Comparison of ENCODE assay signal across 11 mouse cellular contexts in the genomic region with DNA sequence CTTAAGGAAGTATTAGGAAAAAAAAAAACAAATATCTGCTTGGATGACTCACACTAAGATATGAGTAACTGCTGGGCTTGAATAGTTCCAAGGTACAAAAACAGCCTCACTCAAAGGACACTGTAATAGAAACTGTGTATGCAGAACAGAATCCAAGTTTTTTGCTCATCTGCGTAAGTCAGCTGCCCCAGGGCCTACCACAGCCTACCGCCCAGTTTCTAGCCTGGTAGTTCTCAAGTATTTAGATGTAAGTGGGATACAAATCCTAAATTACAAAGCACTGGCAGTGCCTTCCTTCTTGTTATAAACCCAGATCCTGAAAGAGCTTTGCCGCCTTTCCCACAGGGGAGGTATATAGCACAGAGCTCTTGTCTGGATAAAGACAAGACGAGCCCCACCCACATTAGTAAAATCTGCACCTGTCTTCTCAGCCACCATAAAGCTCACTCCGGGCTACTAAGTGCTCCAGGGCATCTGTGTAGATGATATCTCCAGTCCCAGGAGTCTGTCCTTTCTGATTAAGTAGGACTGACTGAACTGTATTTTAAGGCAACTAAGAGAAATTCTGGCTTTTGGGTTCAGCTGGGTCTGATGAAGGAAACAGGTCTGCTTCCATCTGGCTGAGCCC. TPM values are rescaled to one million over a fixed set of nuclear protein-coding genes. Genes with fewer than 3 reads are reported as not detected.
DNase-seq lines count a peak whose midpoint lies in the region; ATAC-seq and TF ChIP-seq lines count a peak whose summit lies in the region.
"Had no signal": no experiment of that assay in that cellular context is flagged by ENCODE, and none has a peak within 500 bp of the region (broad histone marks: within the 10 kb centered on the region; RNA-seq: fewer than 3 reads in every experiment).

No protein-coding gene starts in this region.

- H3K79me2 ChIP-seq in macrophage (ENCODE audit: inconsistent target): peaks cover 100% of the 10 kb centered on the region

- H3K27me3 ChIP-seq in kidney, embryonic 15.5 days: no peaks in the 10 kb centered on the region
- H3K27me3 ChIP-seq: hindbrain, embryonic 15.5 days; liver, embryonic 13.5 days had no signal

- peak; percentile 32 for DNase-seq in cerebellum, adult 9-10 months
- no peak for DNase-seq in cerebellum, adult 8-10 months
- no peak for DNase-seq in kidney, adult 11 months
- peak; percentile 52 for DNase-seq in Muller cell, postnatal 12 days (ENCODE audit: inconsistent ontology term)
- no peak for DNase-seq in ovary, adult 18-20 months (ENCODE audit: low spot score)
- DNase-seq in lung, adult 2 months: no peak
- DNase-seq: cerebellum, adult 18-20 months; liver, embryonic 13.5 days had no signal

- no peak overlapping the region for H3K4me2 ChIP-seq in kidney, embryonic 15.5 days
- H3K4me2 ChIP-seq: hindbrain, embryonic 15.5 days; liver, embryonic 13.5 days had no signal

- TF ChIP-seq CTCF in lung, adult 2 months (IDR thresholded peaks at IDR 0.05; ENCODE audit: insufficient read depth, low read length): no peak

- no peaks in the 10 kb centered on the region for H3K9me3 ChIP-seq in kidney, embryonic 15.5 days (replicated peaks)
- H3K9me3 ChIP-seq: hindbrain, embryonic 15.5 days; liver, embryonic 13.5 days had no signal

- peaks cover 60% of the 10 kb centered on the region for H3K4me1 ChIP-seq in kidney, embryonic 15.5 days
- H3K4me1 ChIP-seq in lung, adult 2 months (ENCODE audit: control insufficient read depth, insufficient read depth, low read length): peaks cover 4% of the 10 kb centered on the region

- H3K4me3 ChIP-seq in kidney, embryonic 15.5 days (replicated peaks): no peak overlapping the region
- H3K4me3 ChIP-seq in macrophage (ENCODE audit: inconsistent target): no peak overlapping the region
- H3K4me3 ChIP-seq in lung, adult 2 months (replicated peaks; ENCODE audit: extremely low read depth, low read depth, low read length): no peak overlapping the region
- H3K4me3 ChIP-seq: hindbrain, embryonic 15.5 days; liver, embryonic 13.5 days had no signal

- H3K27ac ChIP-seq in kidney, embryonic 15.5 days: peak overlapping the region; percentile 42; the same call in 1 of the 2 replicates
- H3K27ac ChIP-seq in macrophage: 0 out of 2 replicates have a peak overlapping the region, but pooled peaks have one; percentile 2
- H3K27ac ChIP-seq: hindbrain, embryonic 15.5 days; liver, embryonic 13.5 days had no signal

- TF ChIP-seq POLR2A in lung, adult 2 months (IDR thresholded peaks at IDR 0.05; ENCODE audit: borderline replicate concordance, extremely low read depth, low read depth, low read length): no peak

- H3K36me3 ChIP-seq in kidney, embryonic 15.5 days: no peaks in the 10 kb centered on the region
- H3K36me3 ChIP-seq in macrophage (ENCODE audit: inconsistent target): no peaks in the 10 kb centered on the region
- H3K36me3 ChIP-seq: hindbrain, embryonic 15.5 days; liver, embryonic 13.5 days had no signal

- no peak for ATAC-seq in kidney, embryonic 15.5 days (replicated peaks; ENCODE audit: low FRiP score)

- H3K9ac ChIP-seq in kidney, embryonic 15.5 days: no peak overlapping the region
- H3K9ac ChIP-seq: hindbrain, embryonic 15.5 days; liver, embryonic 13.5 days had no signal

- WGBS in kidney, embryonic 15.5 days: 73% methylated on average over 5 of the region's 5 CpGs
- WGBS in macrophage (ENCODE audit: missing documents): 79% methylated on average over 5 of the region's 5 CpGs
- WGBS in lung, adult 2 months: 83% methylated on average over 5 of the region's 5 CpGs

RNA-seq across cellular contexts. Expression of gene Sestd1, which starts 11.7 kb away (rescaled TPM):
- 26.6 and 31.1 TPM in 2 replicates for polyA plus RNA-seq in kidney, embryonic 15.5 days (2015; fragmentation: Nextera tagmentation; extraction: Ambion mirVana)
- 100 to 1,000 TPM; 127 to 547 (median 227) TPM for total RNA-seq in macrophage (2018; cell fraction: chromatin; rRNA removed)
- 10 to 100 TPM; 21.6 to 64.5 (median 39.0) TPM for total RNA-seq in macrophage (2018; cell fraction: cytosol; rRNA removed)
- 100 to 1,000 TPM in 18 of 26 experiments, 10 to 100 TPM in 8; 54.1 to 319 (median 122) TPM for total RNA-seq in macrophage (2018; cell fraction: nucleus; rRNA removed)
- polyA plus RNA-seq in macrophage (2018): 18.9 to 31.8 TPM (median 24.4 TPM) in 3 replicates
- polyA plus RNA-seq in lung, adult 2 months (2012; rRNA removed): 6.6 and 12.1 TPM in 2 replicates

Comparison
In these comparisons a context has a peak if more than half of its experiments do, and no peak if none do; other contexts are left out.
1. DNase-seq: peak in cerebellum, adult 9-10 months (single experiment) and Muller cell, postnatal 12 days (single experiment); none in cerebellum, adult 8-10 months (single experiment), kidney, adult 11 months (single experiment), ovary, adult 18-20 months (single experiment) and lung, adult 2 months (single experiment).